Mouse (Mus musculus) E14TG2a.4 (cell line): Measurements from ENCODE around the gene Rbms3.
A peak's percentile ranks its signal among the peaks of the same experiment; 100 is the strongest.

Source experiments
- H3K27me3 ChIP-seq: 2 replicates; pipeline ENCODE4 v1.6.1; 2014; ENCODE audit warnings: low read length, control low read depth; ENCODE audit not compliant: insufficient read depth
- H3K36me3 ChIP-seq: 2 replicates; pipeline ENCODE4 v1.6.1; 2014; ENCODE audit warnings: low read length, control low read depth; ENCODE audit not compliant: insufficient read depth
- H3K4me1 ChIP-seq: replicated peaks from 2 replicates; pipeline ENCODE4 v1.6.1; 2014; ENCODE audit warnings: low read depth, low read length, control low read depth
- H3K4me3 ChIP-seq: replicated peaks from 2 replicates; pipeline ENCODE4 v1.5.1; 2014; ENCODE audit warnings: mild to moderate bottlenecking, low read length
- H3K9me3 ChIP-seq: 2 replicates; pipeline ENCODE4 v1.6.1; 2014; ENCODE audit warnings: low read length, control low read depth
- CTCF ChIP-seq: conservative IDR thresholded peaks from 2 replicates; pipeline ENCODE4 v1.5.1; 2014; ENCODE audit warnings: low read length
- NANOG ChIP-seq: IDR thresholded peaks from 2 replicates; pipeline ENCODE4 v1.6.1; 2014; ENCODE audit warnings: borderline replicate concordance, low read length, mixed read lengths
- POU5F1 ChIP-seq: IDR thresholded peaks from 2 replicates; pipeline ENCODE4 v1.6.1; 2014; ENCODE audit warnings: low read length, borderline replicate concordance

Gene Rbms3

GRCm38 (mm10) chr9:116941116-116941515 is 688.6 kb downstream of the Rbms3 start:
- Histone ChIP-seq H3K4me3 (no peak overlapping the region), H3K4me1 (no peaks in the 10 kb centered on the region), H3K27me3 (no peaks in the 10 kb centered on the region), H3K36me3 (no peaks in the 10 kb centered on the region), H3K9me3 (no peaks in the 10 kb centered on the region)
- TF ChIP-seq CTCF (no peak), POU5F1 (no peak), NANOG (no peak)

GRCm38 (mm10) chr9:116940693-116941092 is 689.0 kb downstream of the Rbms3 start:
- TF ChIP-seq POU5F1 (no peak), NANOG (no peak), CTCF (no peak)
- no peaks in the 10 kb centered on the region for H3K9me3 ChIP-seq

GRCm38 (mm10) chr9:116928338-116928737 is 701.4 kb downstream of the Rbms3 start:
- Histone ChIP-seq H3K9me3 (no peaks in the 10 kb centered on the region), H3K27me3 (no peaks in the 10 kb centered on the region), H3K4me3 (no peak overlapping the region), H3K36me3 (no peaks in the 10 kb centered on the region), H3K4me1 (no peaks in the 10 kb centered on the region)
- TF ChIP-seq CTCF (no peak), POU5F1 (no peak), NANOG (no peak)

More at GRCm38 (mm10) chr9:116940693-116941092, 689.0 kb downstream of the Rbms3 start:
- Histone ChIP-seq H3K36me3 (no peaks in the 10 kb centered on the region), H3K4me1 (no peaks in the 10 kb centered on the region), H3K4me3 (no peak overlapping the region), H3K27me3 (no peaks in the 10 kb centered on the region)

GRCm38 (mm10) chr9:116923151-116923550 is 706.6 kb downstream of the Rbms3 start:
- no peaks in the 10 kb centered on the region for H3K9me3 ChIP-seq
- H3K4me1 ChIP-seq = peaks cover 13% of the 10 kb centered on the region
- peaks cover 15% of the 10 kb centered on the region for H3K27me3 ChIP-seq
- H3K4me3 ChIP-seq = no peak overlapping the region
- TF ChIP-seq CTCF (no peak), NANOG (no peak), POU5F1 (no peak)
- H3K36me3 ChIP-seq = no peaks in the 10 kb centered on the region

GRCm38 (mm10) chr9:116922561-116922960 is 707.2 kb downstream of the Rbms3 start:
- Histone ChIP-seq H3K9me3 (no peaks in the 10 kb centered on the region), H3K36me3 (no peaks in the 10 kb centered on the region), H3K4me1 (peaks cover 13% of the 10 kb centered on the region), H3K4me3 (no peak overlapping the region), H3K27me3 (peaks cover 21% of the 10 kb centered on the region)
- TF ChIP-seq CTCF = no peak
- no peak for TF ChIP-seq POU5F1
- TF ChIP-seq NANOG = no peak

GRCm38 (mm10) chr9:116919441-116920019 is 710.2 kb downstream of the Rbms3 start:
- Histone ChIP-seq H3K36me3 (no peaks in the 10 kb centered on the region), H3K4me1 (peaks cover 17% of the 10 kb centered on the region)
- TF ChIP-seq CTCF = no peak
- TF ChIP-seq NANOG = peak; percentile 5; the same call in 1 of the 2 replicates
- TF ChIP-seq POU5F1 = no peak

GRCm38 (mm10) chr9:116912493-116912847 is 717.2 kb downstream of the Rbms3 start:
- TF ChIP-seq NANOG (peak; percentile 53; the same call in 1 of the 2 replicates), CTCF (no peak), POU5F1 (peak; percentile 15; the same call in 1 of the 2 replicates)
- Histone ChIP-seq H3K4me1 (peaks cover 19% of the 10 kb centered on the region), H3K27me3 (peaks cover 17% of the 10 kb centered on the region), H3K4me3 (no peak overlapping the region), H3K9me3 (no peaks in the 10 kb centered on the region), H3K36me3 (no peaks in the 10 kb centered on the region)

More at GRCm38 (mm10) chr9:116919441-116920019, 710.2 kb downstream of the Rbms3 start:
- peaks cover 34% of the 10 kb centered on the region for H3K27me3 ChIP-seq
- no peak overlapping the region for H3K4me3 ChIP-seq
- no peaks in the 10 kb centered on the region for H3K9me3 ChIP-seq

GRCm38 (mm10) chr9:116911781-116912492 is 717.8 kb downstream of the Rbms3 start:
- no peaks in the 10 kb centered on the region for H3K9me3 ChIP-seq
- peaks cover 15% of the 10 kb centered on the region for H3K27me3 ChIP-seq
- H3K4me3 ChIP-seq = no peak overlapping the region
- no peaks in the 10 kb centered on the region for H3K36me3 ChIP-seq
- TF ChIP-seq CTCF = no peak
- TF ChIP-seq NANOG = no peak
- TF ChIP-seq POU5F1 = no peak
- H3K4me1 ChIP-seq = peaks cover 19% of the 10 kb centered on the region

- no peaks in the 10 kb centered on the region for H3K9me3 ChIP-seq
- H3K27me3 ChIP-seq = peaks cover 4% of the 10 kb centered on the region; the same call in 1 of the 2 replicates
- TF ChIP-seq POU5F1 (no peak), NANOG (no peak), CTCF (no peak)
- peaks cover 15% of the 10 kb centered on the region for H3K4me1 ChIP-seq
- H3K36me3 ChIP-seq = no peaks in the 10 kb centered on the region
- no peak overlapping the region for H3K4me3 ChIP-seq
Measured at GRCm38 (mm10) chr9:116909511-116909910, 720.2 kb downstream of the Rbms3 start.
